Comparison of ENCODE assay signal across 18 mouse cellular contexts in the genomic region with DNA sequence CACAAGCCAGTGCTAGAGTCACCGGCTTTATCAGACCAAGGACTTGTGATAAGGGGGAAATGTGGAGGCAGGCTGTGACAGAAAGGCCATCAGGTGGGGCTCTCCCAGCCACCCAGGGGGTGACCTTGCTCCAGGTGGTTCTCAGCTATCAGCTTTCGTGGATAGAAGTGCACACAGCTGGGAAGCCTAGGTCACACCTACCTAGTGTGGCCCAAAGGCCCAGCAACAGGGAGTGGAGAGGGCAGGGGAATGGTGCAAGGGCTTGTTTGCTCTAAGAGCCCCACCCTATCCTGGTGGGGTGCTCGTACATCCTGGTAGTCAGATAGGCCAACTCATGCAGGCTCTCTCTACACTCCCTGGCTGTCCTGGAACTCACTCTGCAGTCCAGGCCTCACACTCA. TPM values are rescaled to one million over a fixed set of nuclear protein-coding genes. Genes with fewer than 3 reads are reported as not detected.
DNase-seq lines count a peak whose midpoint lies in the region; ATAC-seq and TF ChIP-seq lines count a peak whose summit lies in the region.
"Had no signal": no experiment of that assay in that cellular context is flagged by ENCODE, and none has a peak within 500 bp of the region (broad histone marks: within the 10 kb centered on the region; RNA-seq: fewer than 3 reads in every experiment).

No protein-coding gene starts in this region.

- intact Hi-C loops in left cerebral cortex, postnatal 10 days (cut with DNase I), result no loop called here

- no peak overlapping the region for H3K4me2 ChIP-seq in liver, embryonic 13.5 days
- no peak overlapping the region for H3K4me2 ChIP-seq in stomach, postnatal 0 days (replicated peaks; ENCODE audit: low read depth)
- H3K4me2 ChIP-seq: neural tube, embryonic 13.5 days had no signal

- no peaks in the 10 kb centered on the region for H3K36me3 ChIP-seq in liver, embryonic 13.5 days
- no peaks in the 10 kb centered on the region for H3K36me3 ChIP-seq in stomach, postnatal 0 days (ENCODE audit: control insufficient read depth, insufficient read depth, low read length)

- TF ChIP-seq CTCF in stomach, postnatal 0 days (IDR thresholded peaks at IDR 0.05; ENCODE audit: low read depth), result peak; percentile 13; the same call in 1 of the 2 replicates

- DNase-seq in adrenal gland, postnatal 14 days, result peak; percentile 19
- DNase-seq in adrenal gland, postnatal 4 days (ENCODE audit: low spot score in 2 of 2), result no peak
- DNase-seq in kidney, adult 9 months, result peak; percentile 13
- DNase-seq in kidney, adult 11 months, result no peak
- DNase-seq in liver, embryonic 13.5 days, result no peak
- peak; percentile 86 for DNase-seq in stomach, postnatal 0 days (ENCODE audit: low spot score)
- no peak for DNase-seq in left cerebral cortex, postnatal 10 days (ENCODE audit: extremely low spot score in 1 of 2, low spot score in 2 of 2)
- DNase-seq in frontal cortex, postnatal 10 days (ENCODE audit: low spot score in 2 of 2), result no peak
- DNase-seq: cerebellum, adult 9-10 months; spleen, adult 18-20 months; thymus, adult 2 months had no signal

- H3K4me1 ChIP-seq in liver, embryonic 13.5 days (replicated peaks), result peaks cover 23% of the 10 kb centered on the region
- H3K4me1 ChIP-seq in stomach, postnatal 0 days (replicated peaks; ENCODE audit: control insufficient read depth, insufficient read depth), result no peaks in the 10 kb centered on the region
- H3K4me1 ChIP-seq: neural tube, embryonic 13.5 days had no signal

- no peaks in the 10 kb centered on the region for H3K9me3 ChIP-seq in liver, embryonic 13.5 days (replicated peaks)
- no peaks in the 10 kb centered on the region for H3K9me3 ChIP-seq in stomach, postnatal 0 days (ENCODE audit: control insufficient read depth, low read length)
- H3K9me3 ChIP-seq: hindbrain, embryonic 10.5 days; neural tube, embryonic 13.5 days had no signal

- H3K27ac ChIP-seq in liver, embryonic 13.5 days, result peak overlapping the region; percentile 53
- H3K27ac ChIP-seq in stomach, postnatal 0 days (replicated peaks), result peak overlapping the region; percentile 86

- H3K4me3 ChIP-seq in liver, embryonic 13.5 days (replicated peaks), result no peak overlapping the region
- no peak overlapping the region for H3K4me3 ChIP-seq in stomach, postnatal 0 days (ENCODE audit: low read depth, low read length)
- H3K4me3 ChIP-seq: hindbrain, embryonic 10.5 days; neural tube, embryonic 13.5 days had no signal

- H3K9ac ChIP-seq in liver, embryonic 13.5 days, result no peak overlapping the region
- H3K9ac ChIP-seq in stomach, postnatal 0 days (ENCODE audit: low read length), result no peak overlapping the region
- H3K9ac ChIP-seq: neural tube, embryonic 13.5 days had no signal

- TF ChIP-seq EP300 in stomach, postnatal 0 days (optimal IDR thresholded peaks at IDR 0.05), result no peak

- ATAC-seq in liver, embryonic 13.5 days (ENCODE audit: low read depth), result peak; percentile 69
- ATAC-seq in stomach, postnatal 0 days (ENCODE audit: low FRiP score, low TSS enrichment), result peak; percentile 95
- ATAC-seq: forebrain, embryonic 16.5 days; Patski had no signal

- H3K27me3 ChIP-seq in liver, embryonic 13.5 days, result 0 out of 2 replicates have a peak, but pooled peaks cover 5% of the 10 kb centered on the region
- no peaks in the 10 kb centered on the region for H3K27me3 ChIP-seq in stomach, postnatal 0 days (ENCODE audit: control insufficient read depth, insufficient read depth, low read length)
- H3K27me3 ChIP-seq: neural tube, embryonic 13.5 days; Patski had no signal

- 11% methylated on average over 3 of the region's 3 CpGs for whole genome bisulfite sequencing in liver, embryonic 13.5 days (ENCODE audit: insufficient replicate concordance)
- 45% methylated on average over 3 of the region's 3 CpGs for WGBS in stomach, postnatal 0 days

RNA-seq across cellular contexts. Expression of gene Ctrb1, which starts 14.4 kb away (rescaled TPM):
- total RNA-seq in adrenal gland, postnatal 14 days (2021), result 0.41 TPM in 1 of 2 replicates, not detected in the other
- total RNA-seq in adrenal gland, postnatal 4 days (2021), result 1,000 to 10,000 TPM in 1 of 2 experiments, 1 to 10 TPM in 1; 1.1 to 5,957 TPM
- polyA plus RNA-seq in liver, embryonic 13.5 days (2015; fragmentation: Nextera tagmentation; extraction: Ambion mirVana), result 1.5 and 2.9 TPM in 2 replicates
- 20.2 and 24.1 TPM in 2 replicates for polyA plus RNA-seq in stomach, postnatal 0 days (2015; fragmentation: Nextera tagmentation; extraction: Ambion mirVana)
- total RNA-seq in left cerebral cortex, postnatal 10 days (2021), result not detected
- total RNA-seq: CH12.LX; megakaryocyte progenitor cell, adult 5-6 weeks; midbrain, postnatal 0 days had no signal
- polyA plus RNA-seq: forebrain, embryonic 16.5 days; hindbrain, embryonic 10.5 days; midbrain, postnatal 0 days; neural tube, embryonic 13.5 days; Patski had no signal

RNA-seq across cellular contexts. Expression of gene Bcar1, which starts 38.4 kb away (rescaled TPM):
- total RNA-seq in adrenal gland, postnatal 14 days (2021), result 59.6 and 67.1 TPM in 2 replicates
- total RNA-seq in adrenal gland, postnatal 4 days (2021), result 10 to 100 TPM; 94.4 to 94.5 TPM
- polyA plus RNA-seq in liver, embryonic 13.5 days (2015; fragmentation: Nextera tagmentation; extraction: Ambion mirVana), result 5.6 and 6.3 TPM in 2 replicates
- polyA plus RNA-seq in stomach, postnatal 0 days (2015; fragmentation: Nextera tagmentation; extraction: Ambion mirVana), result 22.6 and 27.4 TPM in 2 replicates
- total RNA-seq in left cerebral cortex, postnatal 10 days (2021), result 10 to 100 TPM; 46.6 to 48.1 TPM

Comparison
In these comparisons a context has a peak if more than half of its experiments do, and no peak if none do; other contexts are left out.
1. DNase-seq: peak in adrenal gland, postnatal 14 days (single experiment), kidney, adult 9 months (single experiment) and stomach, postnatal 0 days (single experiment); none in adrenal gland, postnatal 4 days (0 of 2), kidney, adult 11 months (single experiment), liver, embryonic 13.5 days (single experiment), left cerebral cortex, postnatal 10 days (0 of 2) and frontal cortex, postnatal 10 days (0 of 2).